Mouse (Mus musculus): Measurements from ENCODE around the gene Chst1. TPM values are rescaled to one million over a fixed set of nuclear protein-coding genes. Genes with fewer than 3 reads are reported as not detected.

Chst1 gene
- polyA plus RNA-seq, 1 experiment from 2014 or later, result 7.2 TPM

DNA sequence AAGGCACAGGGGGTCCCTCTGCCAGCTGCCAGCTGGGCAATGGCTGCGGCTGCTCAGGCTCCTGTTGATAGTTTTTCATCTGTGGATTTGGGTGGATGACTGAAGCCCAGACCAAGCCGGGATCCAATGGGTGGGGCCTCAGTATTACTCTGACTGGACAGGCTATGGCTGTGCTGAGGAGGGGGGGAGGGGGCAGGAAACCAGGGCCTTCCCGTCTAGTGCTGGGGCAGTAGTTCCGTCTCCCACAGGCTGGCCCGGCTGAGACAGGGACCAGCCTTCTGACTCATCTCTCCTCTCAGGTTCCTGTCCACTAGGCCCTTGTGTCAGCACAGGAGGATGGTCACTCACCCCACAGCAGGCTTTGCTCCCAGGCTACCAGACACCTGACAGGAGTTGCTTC, 6.5 kb downstream of the Chst1 start:
- H3K27ac ChIP-seq (ENCODE audit: low read depth, low read length), result no peak overlapping the region
- no peak overlapping the region for H3K9ac ChIP-seq (ENCODE audit: low read length)
- H3K27me3 ChIP-seq (ENCODE audit: control insufficient read depth, insufficient read depth, low read length), result no peaks in the 10 kb centered on the region
- ATAC-seq (replicated peaks; ENCODE audit: low FRiP score) (no peak), DNase-seq (ENCODE audit: low spot score) (no peak)
- H3K4me2 ChIP-seq (ENCODE audit: low read depth, low read length, severe bottlenecking), result no peak overlapping the region
- 79% methylated on average over 5 of the region's 5 CpGs for WGBS
- H3K9me3 ChIP-seq (ENCODE audit: control insufficient read depth, low read length), result no peaks in the 10 kb centered on the region
- H3K36me3 ChIP-seq (ENCODE audit: control insufficient read depth, insufficient read depth, low read length), result no peaks in the 10 kb centered on the region
- H3K4me1 ChIP-seq (replicated peaks; ENCODE audit: control insufficient read depth, insufficient read depth, low read length), result peaks cover 9% of the 10 kb centered on the region
- H3K4me3 ChIP-seq (ENCODE audit: low read depth, low read length), result no peak overlapping the region

DNA sequence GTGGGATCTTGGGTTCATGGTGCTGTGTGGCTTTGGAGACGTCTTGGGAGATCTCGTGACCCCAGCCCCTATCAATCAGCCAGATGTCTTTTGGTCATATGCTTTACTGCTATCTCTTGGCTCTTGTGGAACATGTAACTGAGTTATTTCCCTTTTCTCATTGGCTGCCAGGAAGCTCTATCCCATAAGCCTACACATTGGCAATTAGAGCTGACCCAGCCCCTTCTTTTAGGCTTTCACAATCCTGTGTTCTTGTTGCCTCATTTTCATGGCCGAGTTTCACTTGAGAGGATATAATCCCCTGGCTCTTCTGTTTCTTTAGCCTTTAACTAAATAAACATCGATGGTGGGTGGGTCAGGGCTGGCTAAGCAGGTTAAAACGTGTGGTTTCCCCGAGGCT, 7.6 kb downstream of the Chst1 start:
- Histone ChIP-seq H3K36me3 (ENCODE audit: control insufficient read depth, insufficient read depth, low read length) (no peaks in the 10 kb centered on the region), H3K9me3 (ENCODE audit: control insufficient read depth, low read length) (no peaks in the 10 kb centered on the region), H3K27me3 (ENCODE audit: control insufficient read depth, insufficient read depth, low read length) (no peaks in the 10 kb centered on the region), H3K4me1 (replicated peaks; ENCODE audit: control insufficient read depth, insufficient read depth, low read length) (peaks cover 4% of the 10 kb centered on the region), H3K9ac (ENCODE audit: low read length) (no peak overlapping the region), H3K4me2 (ENCODE audit: low read depth, low read length, severe bottlenecking) (no peak overlapping the region), H3K4me3 (ENCODE audit: low read depth, low read length) (no peak overlapping the region), H3K27ac (ENCODE audit: low read depth, low read length) (no peak overlapping the region)
- no peak for ATAC-seq (replicated peaks; ENCODE audit: low FRiP score)
- no peak for DNase-seq (ENCODE audit: low spot score)
- WGBS, result 83% methylated on average over 6 of the region's 6 CpGs

DNA sequence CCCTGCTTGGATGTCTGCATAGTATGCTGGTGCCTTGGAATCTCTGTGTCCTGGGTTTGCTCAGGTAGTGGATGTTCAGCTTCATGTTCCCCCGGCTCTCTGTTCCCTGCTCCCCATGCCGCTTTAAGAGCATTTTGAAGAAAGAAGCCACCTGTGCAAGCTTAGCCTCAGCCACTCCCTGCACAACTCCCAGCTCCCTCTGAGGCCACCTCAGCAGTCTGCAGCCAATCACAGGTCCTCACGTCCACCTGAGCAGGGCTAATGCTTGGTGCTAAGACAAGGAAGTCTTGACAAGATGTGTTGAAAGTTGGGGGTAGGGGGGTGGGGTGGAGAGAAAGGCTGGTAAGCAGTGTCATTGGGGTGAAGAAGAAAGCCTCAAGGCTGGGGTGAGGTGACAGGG, 8.1 kb downstream of the Chst1 start:
- ATAC-seq (replicated peaks; ENCODE audit: low FRiP score) (no peak), DNase-seq (ENCODE audit: low spot score) (no peak)
- WGBS, result 80% methylated on average over 3 of the region's 3 CpGs
- Histone ChIP-seq H3K4me3 (ENCODE audit: low read depth, low read length) (no peak overlapping the region), H3K27me3 (ENCODE audit: control insufficient read depth, insufficient read depth, low read length) (no peaks in the 10 kb centered on the region), H3K36me3 (ENCODE audit: control insufficient read depth, insufficient read depth, low read length) (no peaks in the 10 kb centered on the region), H3K27ac (ENCODE audit: low read depth, low read length) (no peak overlapping the region), H3K9me3 (ENCODE audit: control insufficient read depth, low read length) (no peaks in the 10 kb centered on the region), H3K4me2 (ENCODE audit: low read depth, low read length, severe bottlenecking) (no peak overlapping the region), H3K9ac (ENCODE audit: low read length) (no peak overlapping the region), H3K4me1 (replicated peaks; ENCODE audit: control insufficient read depth, insufficient read depth, low read length) (peaks cover under 1% of the 10 kb centered on the region; the same call in 1 of the 2 replicates)

DNA sequence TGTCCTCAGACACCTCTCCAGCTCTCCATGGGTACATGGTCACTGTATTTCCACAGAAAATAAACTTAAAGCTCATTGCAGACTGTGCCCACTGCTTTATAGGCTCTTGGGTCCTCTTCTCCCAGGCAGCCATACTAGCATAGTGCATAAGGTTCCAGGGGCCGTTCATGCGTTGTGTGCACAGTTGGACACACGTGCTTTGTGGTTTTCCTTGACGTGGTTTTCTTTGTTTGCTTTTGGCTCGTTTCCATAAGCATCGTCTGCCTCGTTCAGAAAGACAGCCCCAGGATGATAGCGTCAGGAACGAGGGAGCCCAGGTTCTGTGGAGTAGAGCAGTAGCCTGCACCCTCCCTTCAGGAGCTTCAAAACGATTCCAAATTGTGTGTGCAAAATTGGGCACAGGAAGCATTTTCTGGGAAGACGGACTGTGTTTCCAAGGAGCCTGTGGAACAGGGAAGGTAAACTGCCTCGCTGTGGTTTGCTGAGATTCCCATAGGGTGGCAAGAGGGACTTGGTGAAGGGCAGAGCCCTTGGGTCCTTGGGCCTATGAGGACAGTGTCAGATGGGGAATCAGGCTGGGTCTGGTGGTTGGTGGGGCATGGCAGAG, 8.6 kb downstream of the Chst1 start:
- Histone ChIP-seq H3K27me3 (ENCODE audit: control insufficient read depth, insufficient read depth, low read length) (no peaks in the 10 kb centered on the region), H3K36me3 (ENCODE audit: control insufficient read depth, insufficient read depth, low read length) (no peaks in the 10 kb centered on the region)

DNA sequence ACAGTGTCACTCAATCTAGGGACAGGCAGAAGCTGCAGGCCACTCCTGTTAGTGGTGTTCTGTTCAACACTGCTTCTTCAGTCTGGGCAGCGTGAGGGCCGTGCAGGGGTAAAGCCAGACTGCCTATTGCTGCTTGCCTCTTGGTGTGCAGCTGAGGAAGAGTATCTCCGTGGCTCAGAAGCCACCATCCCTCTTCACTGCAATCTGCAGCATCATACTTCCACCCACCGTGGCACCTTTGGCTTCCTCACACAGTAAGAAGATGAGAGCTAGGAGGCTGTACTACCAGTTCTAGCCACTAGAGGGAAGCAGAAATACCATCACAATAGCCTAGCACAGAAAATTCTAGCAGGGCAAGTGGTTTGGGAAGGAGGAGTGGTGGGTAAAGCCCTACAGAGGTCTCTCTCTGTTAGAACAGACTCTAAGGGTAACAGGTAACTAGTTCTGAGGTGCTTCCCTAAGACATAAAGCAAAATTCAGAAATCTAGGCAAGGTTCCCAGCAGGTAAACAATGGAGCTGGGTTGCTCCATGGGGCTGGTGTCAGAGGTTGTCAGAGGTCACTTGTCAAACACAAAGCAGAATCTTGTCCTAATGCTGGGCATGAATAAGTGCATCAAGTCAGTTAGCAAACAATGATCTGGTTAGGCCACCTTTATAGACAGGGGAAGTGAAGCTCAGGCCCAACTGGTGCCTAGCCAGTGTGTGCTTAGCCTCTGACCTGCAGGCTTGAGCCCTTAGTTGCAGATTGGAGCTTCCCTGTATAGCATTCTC, 9.5 kb downstream of the Chst1 start:
- H3K36me3 ChIP-seq (ENCODE audit: control insufficient read depth, insufficient read depth, low read length), result no peaks in the 10 kb centered on the region
- H3K9me3 ChIP-seq (ENCODE audit: control insufficient read depth, low read length), result no peaks in the 10 kb centered on the region
- no peak overlapping the region for H3K4me3 ChIP-seq (ENCODE audit: low read depth, low read length)
- H3K4me2 ChIP-seq (ENCODE audit: low read depth, low read length, severe bottlenecking), result no peak overlapping the region
- no peaks in the 10 kb centered on the region for H3K4me1 ChIP-seq (replicated peaks; ENCODE audit: control insufficient read depth, insufficient read depth, low read length)
- 54% methylated on average over 4 of the region's 4 CpGs for WGBS
- H3K27me3 ChIP-seq (ENCODE audit: control insufficient read depth, insufficient read depth, low read length), result no peaks in the 10 kb centered on the region
- DNase-seq (ENCODE audit: low spot score), result peak; percentile 68
- 0 out of 2 replicates have a peak, but pooled peaks have one; percentile 12 for ATAC-seq (replicated peaks; ENCODE audit: low FRiP score)
- no peak overlapping the region for H3K9ac ChIP-seq (ENCODE audit: low read length)
- no peak overlapping the region for H3K27ac ChIP-seq (ENCODE audit: low read depth, low read length)

More for the DNA sequence above, 8.6 kb downstream of the Chst1 start:
- H3K27ac ChIP-seq (ENCODE audit: low read depth, low read length), result no peak overlapping the region
- 74% methylated on average over 12 of the region's 12 CpGs for WGBS
- no peaks in the 10 kb centered on the region for H3K9me3 ChIP-seq (ENCODE audit: control insufficient read depth, low read length)
- H3K9ac ChIP-seq (ENCODE audit: low read length), result no peak overlapping the region
- ATAC-seq (replicated peaks; ENCODE audit: low FRiP score) (no peak), DNase-seq (ENCODE audit: low spot score) (no peak)
- H3K4me2 ChIP-seq (ENCODE audit: low read depth, low read length, severe bottlenecking), result no peak overlapping the region
- H3K4me1 ChIP-seq (replicated peaks; ENCODE audit: control insufficient read depth, insufficient read depth, low read length), result no peaks in the 10 kb centered on the region
- no peak overlapping the region for H3K4me3 ChIP-seq (ENCODE audit: low read depth, low read length)

DNA sequence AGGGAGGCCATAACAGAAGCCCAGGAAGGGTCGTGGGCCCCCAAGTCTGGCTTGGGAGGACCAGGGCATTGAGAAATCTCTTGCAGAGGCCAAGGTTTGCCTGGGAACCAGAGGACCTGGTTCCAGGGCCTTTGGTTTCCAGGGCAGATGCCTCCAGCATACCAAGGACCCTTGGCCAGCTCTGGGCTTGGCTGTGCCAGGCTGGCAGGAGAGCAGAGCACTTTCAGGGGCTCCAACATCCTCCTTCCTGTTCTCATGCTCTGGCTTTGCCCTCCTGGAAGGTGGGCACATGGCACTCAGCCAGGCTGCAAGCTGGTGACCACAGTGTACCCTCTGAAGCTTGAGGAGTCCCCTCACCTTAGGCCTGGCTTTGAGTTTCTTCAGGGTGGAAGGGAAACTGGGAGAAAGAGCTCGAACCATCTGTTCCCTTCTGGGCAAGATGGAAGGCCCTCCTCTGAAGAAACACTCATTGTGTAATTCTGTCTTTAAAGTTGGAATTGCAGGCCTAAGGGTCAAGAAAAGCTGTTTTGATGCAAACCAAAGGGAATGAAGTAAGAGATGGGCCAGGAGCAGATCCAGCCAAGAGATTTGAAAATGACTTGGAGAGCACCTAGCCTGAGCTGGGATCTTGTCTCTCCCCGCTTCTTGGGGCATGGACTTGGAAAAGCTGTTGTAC, 10.3 kb downstream of the Chst1 start:
- Histone ChIP-seq H3K27me3 (ENCODE audit: control insufficient read depth, insufficient read depth, low read length) (no peaks in the 10 kb centered on the region), H3K4me1 (replicated peaks; ENCODE audit: control insufficient read depth, insufficient read depth, low read length) (no peaks in the 10 kb centered on the region), H3K27ac (ENCODE audit: low read depth, low read length) (no peak overlapping the region), H3K9ac (ENCODE audit: low read length) (no peak overlapping the region), H3K4me3 (ENCODE audit: low read depth, low read length) (no peak overlapping the region), H3K4me2 (ENCODE audit: low read depth, low read length, severe bottlenecking) (no peak overlapping the region), H3K36me3 (ENCODE audit: control insufficient read depth, insufficient read depth, low read length) (no peaks in the 10 kb centered on the region), H3K9me3 (ENCODE audit: control insufficient read depth, low read length) (no peaks in the 10 kb centered on the region)
- ATAC-seq (replicated peaks; ENCODE audit: low FRiP score) (no peak), DNase-seq (ENCODE audit: low spot score) (no peak)
- 85% methylated on average over 3 of the region's 3 CpGs for WGBS

DNA sequence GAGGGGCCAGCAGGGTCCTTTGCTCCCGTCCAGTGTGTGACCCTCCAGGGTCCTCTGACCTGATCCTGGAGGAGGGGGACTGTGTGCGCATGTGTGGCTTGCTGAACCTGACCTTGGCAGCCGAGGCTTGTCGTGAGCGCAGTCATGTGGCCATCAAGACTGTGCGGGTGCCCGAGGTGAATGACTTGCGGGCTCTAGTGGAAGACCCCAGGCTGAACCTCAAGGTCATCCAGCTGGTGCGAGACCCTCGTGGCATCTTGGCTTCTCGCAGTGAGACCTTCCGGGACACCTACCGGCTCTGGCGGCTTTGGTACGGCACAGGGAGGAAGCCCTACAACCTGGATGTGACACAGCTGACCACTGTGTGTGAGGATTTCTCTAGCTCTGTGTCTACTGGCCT, 14.1 kb downstream of the Chst1 start:
- no peaks in the 10 kb centered on the region for H3K9me3 ChIP-seq (ENCODE audit: control insufficient read depth, low read length)
- H3K4me2 ChIP-seq (ENCODE audit: low read depth, low read length, severe bottlenecking), result no peak overlapping the region
- DNase-seq (ENCODE audit: low spot score) (no peak), ATAC-seq (replicated peaks; ENCODE audit: low FRiP score) (no peak)
- H3K36me3 ChIP-seq (ENCODE audit: control insufficient read depth, insufficient read depth, low read length), result no peaks in the 10 kb centered on the region
- H3K27me3 ChIP-seq (ENCODE audit: control insufficient read depth, insufficient read depth, low read length), result no peaks in the 10 kb centered on the region
- H3K4me1 ChIP-seq (replicated peaks; ENCODE audit: control insufficient read depth, insufficient read depth, low read length), result no peaks in the 10 kb centered on the region
- H3K9ac ChIP-seq (ENCODE audit: low read length), result no peak overlapping the region
- no peak overlapping the region for H3K27ac ChIP-seq (ENCODE audit: low read depth, low read length)
- 95% methylated on average over 15 of the region's 15 CpGs for WGBS
- no peak overlapping the region for H3K4me3 ChIP-seq (ENCODE audit: low read depth, low read length)

DNA sequence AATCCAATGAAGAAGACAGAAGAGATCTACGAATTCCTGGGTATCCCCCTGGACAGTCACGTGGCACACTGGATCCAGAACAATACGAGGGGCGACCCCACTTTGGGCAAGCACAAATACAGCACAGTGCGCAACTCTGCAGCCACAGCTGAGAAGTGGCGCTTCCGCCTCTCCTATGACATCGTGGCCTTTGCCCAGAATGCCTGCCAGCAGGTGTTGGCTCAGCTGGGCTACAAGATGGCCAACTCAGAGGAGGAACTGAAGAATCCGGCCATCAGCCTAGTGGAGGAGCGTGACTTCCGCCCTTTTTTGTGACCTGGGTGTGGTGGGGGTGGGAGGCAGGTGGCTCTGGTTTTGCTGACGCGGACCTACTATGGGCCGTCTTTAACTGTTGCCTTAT, 14.6 kb downstream of the Chst1 start:
- DNase-seq (ENCODE audit: low spot score), result no peak
- no peak for ATAC-seq (replicated peaks; ENCODE audit: low FRiP score)
- H3K9me3 ChIP-seq (ENCODE audit: control insufficient read depth, low read length), result no peaks in the 10 kb centered on the region
- no peaks in the 10 kb centered on the region for H3K27me3 ChIP-seq (ENCODE audit: control insufficient read depth, insufficient read depth, low read length)
- no peak overlapping the region for H3K27ac ChIP-seq (ENCODE audit: low read depth, low read length)
- H3K9ac ChIP-seq (ENCODE audit: low read length), result no peak overlapping the region
- H3K4me2 ChIP-seq (ENCODE audit: low read depth, low read length, severe bottlenecking), result no peak overlapping the region
- no peak overlapping the region for H3K4me3 ChIP-seq (ENCODE audit: low read depth, low read length)
- H3K4me1 ChIP-seq (replicated peaks; ENCODE audit: control insufficient read depth, insufficient read depth, low read length), result no peaks in the 10 kb centered on the region
- no peaks in the 10 kb centered on the region for H3K36me3 ChIP-seq (ENCODE audit: control insufficient read depth, insufficient read depth, low read length)
- WGBS, result 91% methylated on average over 14 of the region's 14 CpGs
